Mouse (Mus musculus) MEL (cell line): ENCODE results near the gene Esyt2. TPM values are rescaled to one million over a fixed set of nuclear protein-coding genes. Genes with fewer than 3 reads are reported as not detected.

Experiments
- DNase-seq: peaks from one replicate; pipeline ENCODE4 v3.0.0; 2011; ENCODE audit warnings: low read depth, low spot score
- H3K27ac ChIP-seq: 2 replicates; pipeline ENCODE4 v1.5.1; 2012; ENCODE audit warnings: low read depth, mild to moderate bottlenecking, control low read depth, low read length, moderate library complexity; ENCODE audit not compliant: control insufficient read depth
- H3K27me3 ChIP-seq, 2 experiments: fragments of 150-350 bp in 1 of 2; sonication (generic) in 1 of 2; 2 replicates each; pipeline ENCODE4 v1.6.1; 2012; ENCODE audit warnings: low read length in 2 of 2, mild to moderate bottlenecking in 2 of 2, improper control_type of control experiment in 1 of 2, moderate library complexity in 1 of 2; ENCODE audit not compliant: insufficient read depth in 2 of 2, control insufficient read depth in 1 of 2
- H3K36me3 ChIP-seq, 2 experiments: 2 replicates each; pipeline ENCODE4 v1.6.1; 2012 to 2014; ENCODE audit warnings: low read length in 2 of 2, improper control_type of control experiment in 1 of 2, inconsistent platforms in 1 of 2, mild to moderate bottlenecking in 1 of 2; ENCODE audit not compliant: insufficient read depth in 2 of 2, control insufficient read depth in 1 of 2
- H3K4me1 ChIP-seq, 2 experiments: fragments of 150-350 bp in 1 of 2; sonication (generic) in 1 of 2; 2 replicates each; pipeline ENCODE4 v1.6.1; 2012; ENCODE audit warnings: low read length in 2 of 2, improper control_type of control experiment in 1 of 2, mild to moderate bottlenecking in 1 of 2; ENCODE audit not compliant: insufficient read depth in 2 of 2, control insufficient read depth in 1 of 2
- H3K4me3 ChIP-seq, 2 experiments: fragments of 150-350 bp in 1 of 2; sonication (generic) in 1 of 2; 2 replicates each; pipeline ENCODE4 v1.5.1; 2012; ENCODE audit warnings: low read depth in 2 of 2, low read length in 2 of 2, mild to moderate bottlenecking in 2 of 2, moderate library complexity in 2 of 2, control low read depth in 1 of 2, improper control_type of control experiment in 1 of 2; ENCODE audit not compliant: control insufficient read depth in 1 of 2, insufficient read depth in 1 of 2
- H3K79me2 ChIP-seq: 2 replicates; pipeline ENCODE4 v1.6.1; 2012; ENCODE audit warnings: mild to moderate bottlenecking, low read length, moderate library complexity; ENCODE audit not compliant: control insufficient read depth, poor library complexity, insufficient read depth
- H3K9ac ChIP-seq: 2 replicates; pipeline ENCODE4 v1.6.1; 2012; ENCODE audit warnings: low read depth, mild to moderate bottlenecking, control low read depth, low read length, moderate library complexity; ENCODE audit not compliant: control insufficient read depth, poor library complexity, severe bottlenecking
- H3K9me3 ChIP-seq: fragments of 150-350 bp; sonication (generic); replicated peaks from 2 replicates; pipeline ENCODE4 v1.6.1; 2012; ENCODE audit warnings: mild to moderate bottlenecking, low read length, improper control_type of control experiment, moderate library complexity; ENCODE audit not compliant: insufficient read depth
- BHLHE40 ChIP-seq: IDR thresholded peaks from 2 replicates; pipeline ENCODE4 v1.6.1; 2012; ENCODE audit warnings: low read depth, mild to moderate bottlenecking, inconsistent platforms, low read length, improper control_type of control experiment, borderline replicate concordance
- CHD1 ChIP-seq: IDR thresholded peaks from 2 replicates; pipeline ENCODE4 v1.6.1; 2012; ENCODE audit warnings: low read depth, mild to moderate bottlenecking, inconsistent platforms, low read length, improper control_type of control experiment
- CHD2 ChIP-seq: IDR thresholded peaks from 2 replicates; pipeline ENCODE4 v1.6.1; 2011; ENCODE audit warnings: low read length, improper control_type of control experiment
- CTCF ChIP-seq, 3 experiments: IDR thresholded peaks in 2 of 3; conservative IDR thresholded peaks in 1 of 3; 2 replicates each; pipeline ENCODE4 v1.5.1; 2011 to 2012; ENCODE audit warnings: low read length in 3 of 3, low read depth in 2 of 3, mild to moderate bottlenecking in 2 of 3, improper control_type of control experiment in 1 of 3, inconsistent platforms in 1 of 3, mixed read lengths in 1 of 3, moderate library complexity in 1 of 3; ENCODE audit not compliant: control insufficient read depth in 1 of 3, insufficient read depth in 1 of 3, poor library complexity in 1 of 3, severe bottlenecking in 1 of 3
- E2F4 ChIP-seq: IDR thresholded peaks from 2 replicates; pipeline ENCODE4 v1.6.1; 2011; ENCODE audit warnings: low read depth, low read length, improper control_type of control experiment, borderline replicate concordance
- EP300 ChIP-seq, 2 experiments: IDR thresholded peaks; 2 replicates each; pipeline ENCODE4 v1.6.1; 2011; ENCODE audit warnings: improper control_type of control experiment in 2 of 2, low read length in 2 of 2, low read depth in 1 of 2, mild to moderate bottlenecking in 1 of 2
- ETS1 ChIP-seq: IDR thresholded peaks from 2 replicates; pipeline ENCODE4 v1.6.1; 2012; ENCODE audit warnings: low read depth, mild to moderate bottlenecking, inconsistent platforms, low read length, improper control_type of control experiment, moderate library complexity
- GATA1 ChIP-seq: IDR thresholded peaks from 2 replicates; pipeline ENCODE4 v1.6.1; 2011; ENCODE audit warnings: low read depth, low read length, improper control_type of control experiment
- HCFC1 ChIP-seq: IDR thresholded peaks from 2 replicates; pipeline ENCODE4 v1.6.1; 2012; ENCODE audit warnings: low read depth, mild to moderate bottlenecking, inconsistent platforms, low read length, improper control_type of control experiment, moderate library complexity
- MAFK ChIP-seq: IDR thresholded peaks from 2 replicates; pipeline ENCODE4 v1.6.1; 2011; ENCODE audit warnings: low read depth, mild to moderate bottlenecking, low read length, improper control_type of control experiment, borderline replicate concordance
- MAX ChIP-seq: IDR thresholded peaks from 2 replicates; pipeline ENCODE4 v1.6.1; 2011; ENCODE audit warnings: low read length, improper control_type of control experiment
- MYB ChIP-seq: IDR thresholded peaks from 2 replicates; pipeline ENCODE4 v1.6.1; 2011; ENCODE audit warnings: mild to moderate bottlenecking, low read depth, low read length, improper control_type of control experiment
- MYC ChIP-seq: IDR thresholded peaks from 2 replicates; pipeline ENCODE4 v1.6.1; 2011; ENCODE audit warnings: low read depth, mild to moderate bottlenecking, low read length, improper control_type of control experiment, moderate library complexity
- NELFE ChIP-seq: IDR thresholded peaks from 2 replicates; pipeline ENCODE4 v1.6.1; 2011; ENCODE audit warnings: low read depth, low read length, improper control_type of control experiment
- POLR2AphosphoS5 ChIP-seq: IDR thresholded peaks from 2 replicates; pipeline ENCODE4 v1.6.1; 2012; ENCODE audit warnings: low read depth, borderline replicate concordance, mild to moderate bottlenecking, inconsistent platforms, low read length, moderate library complexity, mixed read lengths
- RAD21 ChIP-seq: IDR thresholded peaks from 2 replicates; pipeline ENCODE4 v1.6.1; 2011; ENCODE audit warnings: mild to moderate bottlenecking, low read depth, low read length, improper control_type of control experiment
- RCOR1 ChIP-seq: IDR thresholded peaks from 2 replicates; pipeline ENCODE4 v1.6.1; 2012; ENCODE audit warnings: low read depth, mild to moderate bottlenecking, inconsistent platforms, low read length, improper control_type of control experiment
- SIN3A ChIP-seq: IDR thresholded peaks from 2 replicates; pipeline ENCODE4 v1.6.1; 2012; ENCODE audit warnings: low read length, improper control_type of control experiment, inconsistent platforms
- SMC3 ChIP-seq: IDR thresholded peaks from 2 replicates; pipeline ENCODE4 v1.6.1; 2011; ENCODE audit warnings: low read depth, low read length, improper control_type of control experiment
- TBP ChIP-seq: IDR thresholded peaks from 2 replicates; pipeline ENCODE4 v1.8.0; 2011; ENCODE audit warnings: low read depth, low read length, improper control_type of control experiment
- USF1 ChIP-seq: IDR thresholded peaks from 2 replicates; pipeline ENCODE4 v1.6.1; 2014; ENCODE audit warnings: low read depth, mild to moderate bottlenecking, inconsistent platforms, low read length, improper control_type of control experiment, moderate library complexity
- ZMIZ1 ChIP-seq: IDR thresholded peaks from 2 replicates; pipeline ENCODE4 v1.6.1; 2012; ENCODE audit warnings: low read depth, mild to moderate bottlenecking, inconsistent platforms, low read length, improper control_type of control experiment, moderate library complexity
- ZNF384 ChIP-seq: IDR thresholded peaks from 2 replicates; pipeline ENCODE4 v1.6.1; 2012; ENCODE audit warnings: low read depth, mild to moderate bottlenecking, inconsistent platforms, low read length, improper control_type of control experiment
- polyA plus RNA-seq, 2 experiments: library from polyadenylated mRNA; stranded (reverse) in 1 of 2; unstranded in 1 of 2; fragments of >175 nt in 1 of 2; fragments of >200 nt in 1 of 2; gene quantifications; 2 replicates each; pipeline versions ENCODE4 v1.2.1 to v1.2.4; 2012; ENCODE audit warnings: low replicate concordance in 2 of 2, low read depth in 1 of 2; ENCODE audit not compliant: insufficient read length in 2 of 2, insufficient read depth in 1 of 2, missing spikeins in 1 of 2
- total RNA-seq: library from RNA; depleted of rRNA; stranded (reverse); fragments of 300-350 nt; gene quantifications from 2 replicates; pipeline ENCODE4 v1.2.3, GENCODE M21; 2012

Esyt2 gene
- total and polyA plus RNA-seq, 3 experiments = 45.3 to 77.7 (median 47.5) TPM

- no peak for TF ChIP-seq BHLHE40
Observed at GRCm38 (mm10) chr12:116367346-116367745, 86.3 kb downstream of the Esyt2 start (continued).

- TF ChIP-seq ETS1 (0 out of 2 replicates have a peak, but pooled peaks have one; percentile 8), MYB (peak; percentile 64; the same call in 1 of the 2 replicates), EP300 (IDR thresholded peaks at IDR 0.05; ENCODE audit: low read depth in 1 of 2, low read length in 2 of 2) (peak; percentile 54 to 77), SIN3A (no peak; the same call in 1 of the 2 replicates), ZNF384 (no peak), GATA1 (peak; percentile 5; the same call in 1 of the 2 replicates), RCOR1 (peak; percentile 75; the same call in 1 of the 2 replicates)
- H3K36me3 ChIP-seq = peaks cover 32 to 33% of the 10 kb centered on the region in 2 experiments
- no peaks in the 10 kb centered on the region for H3K79me2 ChIP-seq
Observed at GRCm38 (mm10) chr12:116368857-116369256, 87.9 kb downstream of the Esyt2 start.

GRCm38 (mm10) chr12:116383101-116383500 is 102.1 kb downstream of the Esyt2 start:
- DNase-seq = no peak
- H3K4me1 ChIP-seq = peaks cover 0 to 4% of the 10 kb centered on the region in 2 experiments; a peak in 1 of 4 replicates
- no peak overlapping the region for H3K9ac ChIP-seq
- H3K4me3 ChIP-seq = no peak overlapping the region
- no peak for TF ChIP-seq SIN3A
- TF ChIP-seq MYC = no peak
- TF ChIP-seq CTCF (IDR thresholded peaks at IDR 0.05 in 2 of 3, conservative IDR thresholded peaks at IDR 0.05 in 1 of 3; ENCODE audit: control insufficient read depth in 1 of 3, insufficient read depth in 1 of 3, low read depth in 2 of 3, low read length in 3 of 3, poor library complexity in 1 of 3, severe bottlenecking in 1 of 3) = no peak
- TF ChIP-seq ETS1 = no peak
- TF ChIP-seq BHLHE40 = no peak
- no peak for TF ChIP-seq CHD1
- TF ChIP-seq POLR2AphosphoS5 = no peak
- TF ChIP-seq ZMIZ1 = no peak
- TF ChIP-seq E2F4 = no peak
- no peak for TF ChIP-seq TBP
- TF ChIP-seq MAX = no peak
- no peak for TF ChIP-seq NELFE
- TF ChIP-seq CHD2 = no peak
- no peak for TF ChIP-seq HCFC1
- no peak for TF ChIP-seq RAD21
- TF ChIP-seq USF1 = no peak
- no peak for TF ChIP-seq EP300 (IDR thresholded peaks at IDR 0.05; ENCODE audit: low read depth in 1 of 2, low read length in 2 of 2)
- no peak for TF ChIP-seq MAFK
- TF ChIP-seq SMC3 = no peak
- TF ChIP-seq, all 39 proteins: peak for 0
- no peaks in the 10 kb centered on the region for H3K27me3 ChIP-seq
- no peaks in the 10 kb centered on the region for H3K9me3 ChIP-seq
- H3K79me2 ChIP-seq = no peaks in the 10 kb centered on the region
- H3K36me3 ChIP-seq = peaks cover 0 to 2% of the 10 kb centered on the region in 2 experiments; a peak in 2 of 4 replicates
- H3K27ac ChIP-seq = no peak overlapping the region

More at GRCm38 (mm10) chr12:116368857-116369256, 87.9 kb downstream of the Esyt2 start:
- H3K27me3 ChIP-seq = no peaks in the 10 kb centered on the region
- H3K4me1 ChIP-seq = peaks cover 29% of the 10 kb centered on the region in 2 experiments
- H3K9ac ChIP-seq = no peak overlapping the region; the same call in 1 of the 2 replicates
- no peak overlapping the region for H3K4me3 ChIP-seq
- DNase-seq = peak; percentile 64
- H3K9me3 ChIP-seq = no peaks in the 10 kb centered on the region
- peak overlapping the region; percentile 74 for H3K27ac ChIP-seq
